Mouse (Mus musculus) limb, embryonic 15.5 days (tissue): Measurements from ENCODE around the gene Xaf1. TPM values are rescaled to one million over a fixed set of nuclear protein-coding genes. Genes with fewer than 3 reads are reported as not detected.

ENCODE experiments used
- ATAC-seq: fragments of 200-750 bp; cut with Nextera tagmentation; 2 replicates; pipeline ENCODE4 v1.8.0; 2017; ENCODE audit warnings: low read depth, moderate TSS enrichment; ENCODE audit not compliant: insufficient number of reproducible peaks, low FRiP score, low TSS enrichment
- H3K27ac ChIP-seq: fragments of 300-500 bp; sonication (generic); 2 replicates; pipeline ENCODE4 v1.5.1; 2015; ENCODE audit warnings: moderate library complexity, mild to moderate bottlenecking, inconsistent platforms
- H3K27me3 ChIP-seq: fragments of 300-500 bp; sonication (generic); 2 replicates; pipeline ENCODE4 v1.6.1; 2015; ENCODE audit warnings: inconsistent platforms
- H3K36me3 ChIP-seq: fragments of 300-500 bp; sonication (generic); 2 replicates; pipeline ENCODE4 v1.6.1; 2015; ENCODE audit warnings: inconsistent platforms
- H3K4me1 ChIP-seq: fragments of 300-500 bp; sonication (generic); 2 replicates; pipeline ENCODE4 v1.6.1; 2015; ENCODE audit warnings: inconsistent platforms
- H3K4me2 ChIP-seq: fragments of 300-500 bp; sonication (generic); 2 replicates; pipeline ENCODE4 v1.6.1; 2015; ENCODE audit warnings: mild to moderate bottlenecking, inconsistent platforms
- H3K4me3 ChIP-seq: fragments of 300-500 bp; sonication (generic); 2 replicates; pipeline ENCODE4 v1.5.1; 2015; ENCODE audit warnings: mild to moderate bottlenecking, inconsistent platforms
- H3K9ac ChIP-seq: fragments of 300-500 bp; sonication (generic); 2 replicates; pipeline ENCODE4 v1.6.1; 2015; ENCODE audit warnings: inconsistent platforms
- H3K9me3 ChIP-seq: fragments of 300-500 bp; sonication (generic); 2 replicates; pipeline ENCODE4 v1.6.1; 2016; ENCODE audit warnings: inconsistent platforms
- WGBS: fragments of 180-500 bp; shearing (Covaris S2); methylation state at CpG from one replicate; pipeline ENCODE4 v1.1.7; 2015; 5-methylcytosine and 5-hydroxymethylcytosine counted together
- polyA plus RNA-seq: library from polyadenylated mRNA; unstranded; fragments of >200 nt; fragmentation: Nextera tagmentation; extraction: Ambion mirVana; gene quantifications from 2 replicates; pipeline ENCODE4 v1.2.1, GENCODE M21; 2015

The Xaf1 gene
- polyA plus RNA-seq: 3.2 and 3.5 TPM in 2 replicates

GRCm38 (mm10) chr11:72301334-72301733 lies at the start of gene Xaf1:
Xaf1 (plus strand) TSS chr11:72301629.
- WGBS: 34% methylated on average over 6 of the region's 6 CpGs
- no peak for ATAC-seq
- Histone ChIP-seq H3K4me1 (0 out of 2 replicates have a peak, but pooled peaks cover 5% of the 10 kb centered on the region), H3K27me3 (no peaks in the 10 kb centered on the region), H3K9me3 (no peaks in the 10 kb centered on the region), H3K36me3 (no peaks in the 10 kb centered on the region), H3K4me3 (peak within 1 kb of the TSS; percentile 10; the same call in 1 of the 2 replicates), H3K9ac (no peak within 1 kb of the TSS), H3K27ac (no peak within 1 kb of the TSS), H3K4me2 (peak within 1 kb of the TSS; percentile 29; the same call in 1 of the 2 replicates)

GRCm38 (mm10) chr11:72255629-72256028 lies 45.8 kb upstream of the Xaf1 start:
- H3K4me3 ChIP-seq: no peak overlapping the region
- H3K4me1 ChIP-seq: no peaks in the 10 kb centered on the region
- no peak overlapping the region for H3K4me2 ChIP-seq
- no peak for ATAC-seq
- H3K27me3 ChIP-seq: no peaks in the 10 kb centered on the region
- no peaks in the 10 kb centered on the region for H3K36me3 ChIP-seq
- 92% methylated on average over 4 of the region's 4 CpGs for WGBS
- no peak overlapping the region for H3K27ac ChIP-seq
- no peak overlapping the region for H3K9ac ChIP-seq
- no peaks in the 10 kb centered on the region for H3K9me3 ChIP-seq

GRCm38 (mm10) chr11:72256441-72256840 lies 45.0 kb upstream of the Xaf1 start:
- Histone ChIP-seq H3K27me3 (no peaks in the 10 kb centered on the region), H3K36me3 (no peaks in the 10 kb centered on the region), H3K4me1 (no peaks in the 10 kb centered on the region), H3K4me3 (no peak overlapping the region), H3K9me3 (no peaks in the 10 kb centered on the region), H3K4me2 (no peak overlapping the region), H3K27ac (no peak overlapping the region), H3K9ac (no peak overlapping the region)
- ATAC-seq: no peak
- 81% methylated on average over 2 of the region's 2 CpGs for WGBS

- no peaks in the 10 kb centered on the region for H3K36me3 ChIP-seq
- 5% methylated on average over 11 of the region's 11 CpGs for WGBS
- H3K4me1 ChIP-seq: peaks cover 18% of the 10 kb centered on the region
- H3K27ac ChIP-seq: no peak overlapping the region
- H3K4me3 ChIP-seq: no peak overlapping the region
- ATAC-seq: no peak
- H3K9ac ChIP-seq: no peak overlapping the region
- H3K4me2 ChIP-seq: peak overlapping the region; percentile 78
- H3K27me3 ChIP-seq: peaks cover 47% of the 10 kb centered on the region
- H3K9me3 ChIP-seq: no peaks in the 10 kb centered on the region
Measured at GRCm38 (mm10) chr11:72265483-72265882, 35.9 kb upstream of the Xaf1 start.

- H3K4me3 ChIP-seq: peak overlapping the region; percentile 41
- peak overlapping the region; percentile 78 for H3K4me2 ChIP-seq
- peaks cover 47% of the 10 kb centered on the region for H3K27me3 ChIP-seq
- 1% methylated on average over 46 of the region's 46 CpGs for whole genome bisulfite sequencing
- peaks cover 18% of the 10 kb centered on the region for H3K4me1 ChIP-seq
- ATAC-seq: no peak; the same call in 1 of the 2 replicates
- H3K36me3 ChIP-seq: no peaks in the 10 kb centered on the region
- H3K9me3 ChIP-seq: no peaks in the 10 kb centered on the region
- H3K9ac ChIP-seq: no peak overlapping the region
- H3K27ac ChIP-seq: no peak overlapping the region
Measured at GRCm38 (mm10) chr11:72266207-72266959, 35.0 kb upstream of the Xaf1 start.

GRCm38 (mm10) chr11:72266960-72267560 lies 34.4 kb upstream of the Xaf1 start, which contains the start of gene Slc13a5:
Slc13a5 (minus strand) TSS chr11:72267222.
- Histone ChIP-seq H3K36me3 (no peaks in the 10 kb centered on the region), H3K27me3 (peaks cover 47% of the 10 kb centered on the region)
- no peak for ATAC-seq

GRCm38 (mm10) chr11:72271761-72272160 lies 29.7 kb upstream of the Xaf1 start:
- peaks cover 2% of the 10 kb centered on the region for H3K4me1 ChIP-seq
- H3K9ac ChIP-seq: no peak overlapping the region
- no peak overlapping the region for H3K4me3 ChIP-seq
- H3K9me3 ChIP-seq: no peaks in the 10 kb centered on the region
- no peak overlapping the region for H3K27ac ChIP-seq
- H3K27me3 ChIP-seq: peaks cover 16% of the 10 kb centered on the region
- H3K4me2 ChIP-seq: no peak overlapping the region
- 36% methylated on average over 1 of the region's 1 CpGs for WGBS
- no peaks in the 10 kb centered on the region for H3K36me3 ChIP-seq
- ATAC-seq: no peak

More at GRCm38 (mm10) chr11:72266960-72267560, 34.4 kb upstream of the Xaf1 start, which contains the start of gene Slc13a5:
- Histone ChIP-seq H3K4me3 (peak within 1 kb of the TSS; percentile 41), H3K4me1 (peaks cover 18% of the 10 kb centered on the region), H3K9ac (no peak within 1 kb of the TSS), H3K27ac (no peak within 1 kb of the TSS), H3K9me3 (no peaks in the 10 kb centered on the region), H3K4me2 (peak within 1 kb of the TSS; percentile 78)
- WGBS: 5% methylated on average over 36 of the region's 36 CpGs

GRCm38 (mm10) chr11:72273341-72273740 lies 28.1 kb upstream of the Xaf1 start:
- Histone ChIP-seq H3K9ac (no peak overlapping the region), H3K27ac (no peak overlapping the region), H3K27me3 (peaks cover 3% of the 10 kb centered on the region; the same call in 1 of the 2 replicates), H3K36me3 (no peaks in the 10 kb centered on the region), H3K4me3 (no peak overlapping the region), H3K9me3 (no peaks in the 10 kb centered on the region), H3K4me1 (no peaks in the 10 kb centered on the region), H3K4me2 (no peak overlapping the region)
- 73% methylated on average over 3 of the region's 3 CpGs for WGBS
- ATAC-seq: no peak

GRCm38 (mm10) chr11:72281143-72281851 lies 20.1 kb upstream of the Xaf1 start:
- H3K27me3 ChIP-seq: no peaks in the 10 kb centered on the region
- 79% methylated on average over 5 of the region's 5 CpGs for WGBS
- H3K4me3 ChIP-seq: no peak overlapping the region
- no peaks in the 10 kb centered on the region for H3K9me3 ChIP-seq
- no peak overlapping the region for H3K9ac ChIP-seq
- H3K4me1 ChIP-seq: no peaks in the 10 kb centered on the region
- H3K36me3 ChIP-seq: no peaks in the 10 kb centered on the region
- no peak overlapping the region for H3K4me2 ChIP-seq
- H3K27ac ChIP-seq: no peak overlapping the region
- ATAC-seq: no peak

- Histone ChIP-seq H3K27ac (no peak overlapping the region), H3K4me1 (no peaks in the 10 kb centered on the region), H3K9ac (no peak overlapping the region), H3K4me2 (no peak overlapping the region), H3K36me3 (no peaks in the 10 kb centered on the region), H3K27me3 (no peaks in the 10 kb centered on the region), H3K9me3 (no peaks in the 10 kb centered on the region), H3K4me3 (no peak overlapping the region)
- no peak for ATAC-seq
- 60% methylated on average over 5 of the region's 5 CpGs for WGBS
Measured at GRCm38 (mm10) chr11:72281852-72282400, 19.5 kb upstream of the Xaf1 start.

GRCm38 (mm10) chr11:72283486-72284224 lies 17.8 kb upstream of the Xaf1 start:
- no peaks in the 10 kb centered on the region for H3K36me3 ChIP-seq
- H3K9me3 ChIP-seq: no peaks in the 10 kb centered on the region
- H3K9ac ChIP-seq: no peak overlapping the region
- H3K4me1 ChIP-seq: no peaks in the 10 kb centered on the region
- no peak overlapping the region for H3K27ac ChIP-seq
- ATAC-seq: no peak
- H3K27me3 ChIP-seq: no peaks in the 10 kb centered on the region
- H3K4me2 ChIP-seq: no peak overlapping the region
- 85% methylated on average over 16 of the region's 16 CpGs for WGBS
- no peak overlapping the region for H3K4me3 ChIP-seq
